ENCODE assay signal across 8 mouse cellular contexts in genomic region chr1:73954614-73955013, GRCm38 (mm10).
DNase-seq lines count a peak whose midpoint lies in the region; ATAC-seq and TF ChIP-seq lines count a peak whose summit lies in the region.

No protein-coding gene starts in this region.

- no peaks in the 10 kb centered on the region for H3K9me3 ChIP-seq in forebrain, postnatal 0 days (ENCODE audit: low read length)
- no peaks in the 10 kb centered on the region for H3K9me3 ChIP-seq in forebrain, embryonic 15.5 days
- H3K9me3 ChIP-seq in embryonic facial prominence, embryonic 10.5 days = no peaks in the 10 kb centered on the region

- H3K27me3 ChIP-seq in forebrain, postnatal 0 days (ENCODE audit: insufficient read depth, low read length) = no peaks in the 10 kb centered on the region
- no peaks in the 10 kb centered on the region for H3K27me3 ChIP-seq in forebrain, embryonic 15.5 days
- H3K27me3 ChIP-seq in embryonic facial prominence, embryonic 10.5 days (replicated peaks; ENCODE audit: low read depth, poor library complexity, severe bottlenecking) = no peaks in the 10 kb centered on the region
- no peaks in the 10 kb centered on the region for H3K27me3 ChIP-seq in kidney, adult 2 months (replicated peaks; ENCODE audit: control insufficient read depth, insufficient read depth, low read length)

- no peak for TF ChIP-seq CTCF in forebrain, postnatal 0 days (IDR thresholded peaks at IDR 0.05; ENCODE audit: low read depth)
- TF ChIP-seq CTCF in kidney, adult 2 months (conservative IDR thresholded peaks at IDR 0.05; ENCODE audit: insufficient read depth, insufficient read length, low read depth, low read length) = no peak

- no peak for DNase-seq in forebrain, postnatal 0 days
- no peak for DNase-seq in embryonic facial prominence, embryonic 10.5 days (ENCODE audit: low spot score)
- peak; percentile 82 for DNase-seq in kidney, adult 2 months
- peak; percentile 50 for DNase-seq in lung, postnatal 25 days (ENCODE audit: low spot score)
- no peak for DNase-seq in urinary bladder, adult 2 months (ENCODE audit: low spot score)
- no peak for DNase-seq in urinary bladder, postnatal 10 days (ENCODE audit: low spot score)

- H3K36me3 ChIP-seq in forebrain, postnatal 0 days (ENCODE audit: insufficient read depth) = no peaks in the 10 kb centered on the region
- no peaks in the 10 kb centered on the region for H3K36me3 ChIP-seq in forebrain, embryonic 15.5 days
- H3K36me3 ChIP-seq in embryonic facial prominence, embryonic 10.5 days (replicated peaks) = peaks cover 56% of the 10 kb centered on the region
- H3K36me3 ChIP-seq in kidney, adult 2 months (ENCODE audit: control insufficient read depth, insufficient read depth, low read length) = peaks cover 21% of the 10 kb centered on the region

- no peak overlapping the region for H3K27ac ChIP-seq in forebrain, postnatal 0 days (ENCODE audit: low read depth, low read length)
- H3K27ac ChIP-seq in forebrain, embryonic 15.5 days (replicated peaks) = no peak overlapping the region
- H3K27ac ChIP-seq in embryonic facial prominence, embryonic 10.5 days (replicated peaks) = peak overlapping the region; percentile 44; the same call in 1 of the 2 replicates
- peak overlapping the region; percentile 27 for H3K27ac ChIP-seq in kidney, adult 2 months (ENCODE audit: insufficient read depth, low read depth, low read length)

- TF ChIP-seq POLR2A in kidney, adult 2 months (IDR thresholded peaks at IDR 0.05; ENCODE audit: low read depth, low read length) = no peak

- no peak overlapping the region for H3K9ac ChIP-seq in forebrain, postnatal 0 days
- H3K9ac ChIP-seq in forebrain, embryonic 15.5 days (replicated peaks) = no peak overlapping the region

- WGBS in forebrain, postnatal 0 days = 41% methylated on average over 4 of the region's 4 CpGs
- 29% methylated on average over 4 of the region's 4 CpGs for WGBS in forebrain, embryonic 15.5 days
- 71% methylated on average over 4 of the region's 4 CpGs for WGBS in embryonic facial prominence, embryonic 10.5 days
- 10% methylated on average over 4 of the region's 4 CpGs for WGBS in kidney, adult 2 months

- H3K4me3 ChIP-seq in forebrain, postnatal 0 days (ENCODE audit: low read depth, low read length) = no peak overlapping the region
- no peak overlapping the region for H3K4me3 ChIP-seq in forebrain, embryonic 15.5 days
- no peak overlapping the region for H3K4me3 ChIP-seq in embryonic facial prominence, embryonic 10.5 days
- H3K4me3 ChIP-seq in kidney, adult 2 months (ENCODE audit: insufficient read depth, low read depth, low read length) = no peak overlapping the region

- ATAC-seq in forebrain, postnatal 0 days = 0 out of 2 replicates have a peak, but pooled peaks have one; percentile 38
- ATAC-seq in forebrain, embryonic 15.5 days (replicated peaks) = no peak
- ATAC-seq in megakaryocyte, adult 5-6 weeks (ENCODE audit: poor library complexity, severe bottlenecking) = no peak

- H3K4me2 ChIP-seq in forebrain, postnatal 0 days (ENCODE audit: low read depth) = no peak overlapping the region
- no peak overlapping the region for H3K4me2 ChIP-seq in forebrain, embryonic 15.5 days (replicated peaks)

- H3K4me1 ChIP-seq in forebrain, postnatal 0 days (ENCODE audit: insufficient read depth) = no peaks in the 10 kb centered on the region
- H3K4me1 ChIP-seq in forebrain, embryonic 15.5 days = peaks cover 10% of the 10 kb centered on the region; the same call in 1 of the 2 replicates
- H3K4me1 ChIP-seq in embryonic facial prominence, embryonic 10.5 days = peaks cover 42% of the 10 kb centered on the region
- peaks cover 29% of the 10 kb centered on the region for H3K4me1 ChIP-seq in kidney, adult 2 months (ENCODE audit: control insufficient read depth, insufficient read depth, low read length)

Comparison
In these comparisons a context has a peak if more than half of its experiments do, and no peak if none do; other contexts are left out.
1. DNase-seq: peak in kidney, adult 2 months (single experiment) and lung, postnatal 25 days (single experiment); none in forebrain, postnatal 0 days (single experiment), embryonic facial prominence, embryonic 10.5 days (single experiment), urinary bladder, adult 2 months (single experiment) and urinary bladder, postnatal 10 days (single experiment).
2. H3K27ac ChIP-seq: peak in embryonic facial prominence, embryonic 10.5 days (single experiment) and kidney, adult 2 months (single experiment); none in forebrain, postnatal 0 days (single experiment) and forebrain, embryonic 15.5 days (single experiment).